Mouse (Mus musculus) kidney, postnatal 36 days (tissue): ENCODE measurements at regions not wholly inside any gene's neighbourhood (a gene's known extent, or its start where the extent isn't known, plus 50 kb on each side); places are given as distances from the start of the nearest gene placed in this dataset.

Experiments used
- DNase-seq, 2 experiments: peaks; one replicate each; pipeline ENCODE4 v3.0.0; 2021 to 2022; ENCODE audit warnings: mixed read lengths in 2 of 2

- DNase-seq: no peak
These were observed 347.9 kb downstream of the Gm11232 start for GRCm38 (mm10) chr4:71409867-71410266.

- DNase-seq: no peak
These were observed 367.3 kb downstream of the Gm11232 start for GRCm38 (mm10) chr4:71390444-71390843.

GRCm38 (mm10) chr4:71369276-71369675, 388.5 kb downstream of the Gm11232 start:
- DNase-seq: no peak

- no peak for DNase-seq
These were observed 394.0 kb downstream of the Gm11232 start for GRCm38 (mm10) chr4:71363761-71364160.

GRCm38 (mm10) chr4:71357626-71358025, 400.1 kb downstream of the Gm11232 start:
- no peak for DNase-seq

- DNase-seq: no peak
These were observed 401.1 kb downstream of the Gm11232 start for GRCm38 (mm10) chr4:71356714-71357113.

- DNase-seq: no peak
These were observed 401.5 kb downstream of the Gm11232 start for GRCm38 (mm10) chr4:71356310-71356709.

- no peak for DNase-seq
These were observed 405.9 kb downstream of the Gm11232 start for GRCm38 (mm10) chr4:71351880-71352279.

GRCm38 (mm10) chr4:71343068-71343467, 414.7 kb downstream of the Gm11232 start:
- no peak for DNase-seq

- no peak for DNase-seq
These were observed 419.2 kb downstream of the Gm11232 start for GRCm38 (mm10) chr4:71338582-71338981.

- no peak for DNase-seq
These were observed 425.1 kb downstream of the Gm11232 start for GRCm38 (mm10) chr4:71332672-71333071.

- DNase-seq: peak; percentile 27 to 65
These were observed 425.7 kb downstream of the Gm11232 start for GRCm38 (mm10) chr4:71332018-71332417.

- DNase-seq: no peak
These were observed 441.2 kb downstream of the Gm11232 start for GRCm38 (mm10) chr4:71316605-71317004.

GRCm38 (mm10) chr4:71307176-71307612, 450.6 kb downstream of the Gm11232 start:
- no peak for DNase-seq

GRCm38 (mm10) chr4:71306690-71307089, 451.1 kb downstream of the Gm11232 start:
- DNase-seq: no peak

GRCm38 (mm10) chr4:71295716-71296115, 462.0 kb downstream of the Gm11232 start:
- peak in 1 of 2 experiments; percentile 10 for DNase-seq

- DNase-seq: peak; percentile 4
These were observed 466.0 kb downstream of the Gm11232 start for GRCm38 (mm10) chr4:71291741-71292149.

GRCm38 (mm10) chr4:71291111-71291740, 466.5 kb downstream of the Gm11232 start:
- DNase-seq: peak; percentile 14 to 31

- no peak for DNase-seq
These were observed 474.6 kb downstream of the Gm11232 start for GRCm38 (mm10) chr4:71283147-71283546.

- DNase-seq: no peak
These were observed 478.1 kb downstream of the Gm11232 start for GRCm38 (mm10) chr4:71279710-71280109.

- no peak for DNase-seq
These were observed 497.9 kb downstream of the Gm11232 start for GRCm38 (mm10) chr4:71259897-71260296.

- DNase-seq: no peak
These were observed 527.3 kb downstream of the Gm11232 start for GRCm38 (mm10) chr4:71230497-71230872.

GRCm38 (mm10) chr4:71229796-71230496, 527.8 kb downstream of the Gm11232 start:
- DNase-seq: no peak

- no peak for DNase-seq
These were observed 531.1 kb downstream of the Gm11232 start for GRCm38 (mm10) chr4:71226653-71227052.
